Mouse (Mus musculus): ENCODE measurements at regions not wholly inside any gene's neighbourhood (a gene's known extent, or its start where the extent isn't known, plus 50 kb on each side); places are given as distances from the start of the nearest gene placed in this dataset.

- intact Hi-C loops (cut with DNase I) = no loop called here
- DNase-seq (ENCODE audit: low spot score in 2 of 2) = no peak
Observed at GRCm38 (mm10) chr6:50042127-50042526, 67.9 kb upstream of the Mpp6 start.

- intact Hi-C loops (cut with DNase I) = no loop called here
- DNase-seq (ENCODE audit: low spot score in 2 of 2) = no peak
Observed at GRCm38 (mm10) chr6:50044165-50044564, 65.9 kb upstream of the Mpp6 start.

DNA sequence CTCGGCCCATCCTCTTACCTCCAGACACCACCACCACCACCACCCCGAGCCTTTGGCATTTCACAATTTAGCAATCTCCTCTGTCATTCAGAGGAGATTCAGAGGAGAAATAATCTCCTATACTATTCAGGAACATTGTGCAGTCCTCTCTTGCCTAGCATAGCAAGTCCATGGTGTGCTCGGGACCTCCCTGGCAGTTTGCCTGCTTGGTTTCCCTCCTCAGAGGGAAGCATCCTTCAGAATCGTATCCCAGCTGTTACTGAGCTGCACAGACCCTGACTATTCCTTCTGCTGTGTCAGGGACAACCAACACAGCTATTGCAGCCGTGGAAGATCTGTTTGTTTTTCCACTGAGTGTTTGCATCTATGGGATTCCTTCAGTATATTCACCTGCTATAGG lies 63.3 kb upstream of the Mpp6 start:
- intact Hi-C loops (cut with DNase I) = no loop called here
- no peak for DNase-seq (ENCODE audit: low spot score in 2 of 2)

DNA sequence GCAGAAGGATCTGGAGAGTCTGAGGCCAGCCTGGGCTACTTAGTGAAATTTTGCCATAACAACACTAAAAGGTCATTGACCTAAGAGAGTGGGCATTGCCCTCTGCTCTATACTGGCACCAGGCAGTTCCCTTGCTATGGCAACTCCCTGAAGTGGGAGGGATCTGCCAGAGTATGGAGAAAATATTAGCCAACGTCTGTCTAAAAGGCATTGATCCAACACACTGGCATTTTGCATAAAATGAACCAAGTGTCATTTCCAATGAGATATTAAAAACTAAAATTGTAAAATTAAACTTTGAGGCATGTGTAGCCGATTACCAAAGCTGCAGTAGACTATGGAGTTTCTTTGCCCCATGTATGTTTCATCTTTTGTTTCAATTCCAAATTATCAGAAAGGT lies 57.6 kb upstream of the Mpp6 start:
- intact Hi-C loops (cut with DNase I) = no loop called here
- DNase-seq (ENCODE audit: low spot score in 2 of 2) = no peak

DNA sequence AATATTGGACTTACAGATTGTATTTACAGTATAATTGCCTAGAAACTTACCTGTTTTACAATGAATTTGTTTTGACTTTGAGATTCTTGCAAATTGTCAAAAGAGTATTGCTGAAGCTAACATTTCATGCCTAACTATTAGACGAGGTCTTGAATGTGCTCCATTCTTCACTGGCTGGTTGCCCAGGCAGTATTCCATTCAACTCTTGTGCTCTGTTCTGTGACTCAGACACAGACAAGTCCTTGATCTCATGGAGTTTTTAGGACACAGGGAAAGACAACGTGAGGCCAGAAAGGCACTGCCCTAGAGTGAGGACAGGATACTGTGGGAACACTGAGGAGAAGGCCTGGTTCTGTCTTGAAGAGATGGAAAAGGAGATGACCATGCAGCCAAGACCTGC lies 57.0 kb upstream of the Mpp6 start:
- no peak for DNase-seq (ENCODE audit: low spot score in 2 of 2)
- intact Hi-C loops (cut with DNase I) = no loop called here

DNA sequence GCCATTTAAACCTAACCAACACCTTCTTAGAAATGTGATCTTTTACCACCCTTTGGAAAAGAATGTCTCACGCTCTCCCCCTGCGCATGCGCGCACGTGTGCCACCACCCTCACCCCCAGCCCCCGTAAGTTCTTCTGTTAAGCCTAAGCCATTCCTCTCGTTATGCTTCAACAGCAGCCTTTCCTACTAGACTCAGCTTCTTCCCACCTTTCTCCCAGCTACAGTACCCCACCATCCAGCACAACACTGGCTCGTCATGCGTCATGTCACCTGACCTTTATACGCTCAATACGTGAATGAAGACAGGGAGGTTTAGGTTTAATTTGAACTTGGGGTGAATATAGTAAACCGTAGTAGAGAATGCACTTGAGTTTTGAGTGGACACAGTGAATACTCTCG lies 55.8 kb upstream of the Mpp6 start:
- no peak for DNase-seq (ENCODE audit: low spot score in 2 of 2)
- intact Hi-C loops (cut with DNase I) = no loop called here

DNA sequence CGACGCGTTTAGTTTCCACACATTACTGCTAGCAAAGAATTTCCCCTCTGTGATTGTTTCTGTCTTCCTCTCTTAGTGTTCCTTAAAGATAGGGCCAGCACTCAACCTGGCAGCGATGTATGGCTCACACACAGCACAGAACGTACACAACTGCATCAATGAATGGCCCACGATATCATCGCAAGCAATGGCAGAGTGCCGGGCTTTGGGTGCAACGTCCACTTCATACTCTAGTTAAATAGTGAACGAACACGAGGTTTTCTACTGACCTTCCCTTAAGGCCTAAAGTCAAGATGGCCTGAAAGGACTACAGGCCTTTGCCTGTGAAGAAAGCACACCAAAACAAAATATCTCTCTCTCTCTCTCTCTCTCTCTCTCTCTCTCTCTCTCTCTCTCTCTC lies 51.4 kb upstream of the Mpp6 start:
- no peak for DNase-seq (ENCODE audit: low spot score in 2 of 2)
- intact Hi-C loops (cut with DNase I) = no loop called here

DNA sequence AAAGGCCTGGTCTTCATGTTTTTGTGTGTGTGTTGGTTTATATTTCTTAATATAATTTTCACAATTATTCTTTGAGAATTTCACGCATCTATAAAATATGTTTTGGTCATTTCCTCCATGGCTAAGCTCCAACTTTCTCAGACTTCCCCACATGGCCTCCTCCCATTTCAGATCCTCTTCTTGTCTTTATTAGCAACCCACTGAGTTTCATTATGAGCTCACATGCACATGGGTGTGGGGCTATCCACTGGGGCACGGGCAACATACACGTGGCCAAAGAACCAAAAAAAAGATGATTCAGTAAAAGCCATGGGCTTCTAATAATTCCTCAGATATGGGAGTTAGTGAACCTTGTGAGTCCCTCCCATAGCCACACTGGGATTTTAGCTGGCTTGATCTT lies 50.1 kb upstream of the Mpp6 start:
- no peak for DNase-seq (ENCODE audit: low spot score in 2 of 2)
- intact Hi-C loops (cut with DNase I) = no loop called here
